Mouse (Mus musculus): Measurements from ENCODE around the gene Zfp472.
"Not testable (repeated sequence)": the region's sequence is repeated elsewhere in the genome, so short reads cannot be mapped to it uniquely, and the experiment has no call there.

The Zfp472 gene

DNA sequence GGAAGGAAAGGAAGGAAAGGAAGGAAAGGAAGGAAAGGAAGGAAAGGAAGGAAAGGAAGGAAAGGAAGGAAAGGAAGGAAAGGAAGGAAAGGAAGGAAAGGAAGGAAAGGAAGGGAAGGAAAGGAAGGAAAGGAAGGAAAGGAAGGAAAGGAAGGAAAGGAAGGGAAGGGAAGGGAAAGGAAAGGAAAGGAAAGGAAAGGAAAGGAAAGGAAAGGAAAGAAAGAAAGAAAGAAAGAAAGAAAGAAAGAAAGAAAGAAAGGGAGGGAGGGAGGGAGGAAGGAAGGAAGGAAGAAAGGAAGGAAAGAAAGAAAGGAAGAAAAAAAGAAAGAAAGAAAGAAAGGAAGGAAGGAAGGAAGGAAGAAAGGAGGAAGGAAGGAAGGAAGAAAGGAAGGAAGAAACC is 54.8 kb downstream of the Zfp472 start:
- DNase-seq = not testable (repeated sequence)

Measured in embryo, embryonic 11 days (tissue).